Mouse (Mus musculus) ES-Bruce4 (cell line): ENCODE measurements at regions not wholly inside any gene's neighbourhood (a gene's known extent, or its start where the extent isn't known, plus 50 kb on each side); places are given as distances from the start of the nearest gene placed in this dataset.

Experiments used
- H3K27ac ChIP-seq: 2 replicates; pipeline ENCODE4 v1.5.1; 2012; ENCODE audit warnings: low read length, inconsistent platforms; ENCODE audit not compliant: insufficient read depth
- H3K27me3 ChIP-seq: 2 replicates; pipeline ENCODE4 v1.6.1; 2012; ENCODE audit warnings: mild to moderate bottlenecking, low read length, inconsistent platforms; ENCODE audit not compliant: control insufficient read depth, poor library complexity, insufficient read depth, severe bottlenecking
- H3K36me3 ChIP-seq: 2 replicates; pipeline ENCODE4 v1.6.1; 2012; ENCODE audit warnings: inconsistent platforms, mild to moderate bottlenecking, low read length, moderate library complexity; ENCODE audit not compliant: control insufficient read depth, poor library complexity, insufficient read depth, severe bottlenecking
- H3K4me1 ChIP-seq: one replicate; pipeline ENCODE4 v1.8.1; 2011; ENCODE audit warnings: low read length; ENCODE audit not compliant: control insufficient read depth, insufficient read depth
- H3K4me3 ChIP-seq: 2 replicates; pipeline ENCODE4 v1.5.1; 2011; ENCODE audit warnings: low read depth, mild to moderate bottlenecking, low read length
- H3K9ac ChIP-seq: 2 replicates; pipeline ENCODE4 v1.6.1; 2012; ENCODE audit warnings: low read depth, mild to moderate bottlenecking, inconsistent platforms; ENCODE audit not compliant: poor library complexity, severe bottlenecking
- H3K9me3 ChIP-seq: replicated peaks from 2 replicates; pipeline ENCODE4 v1.6.1; 2012; ENCODE audit warnings: mild to moderate bottlenecking, low read length, inconsistent platforms; ENCODE audit not compliant: control insufficient read depth, poor library complexity, insufficient read depth, severe bottlenecking
- CTCF ChIP-seq: IDR thresholded peaks from one replicate; pipeline ENCODE4 v1.8.1; 2011; ENCODE audit warnings: low read depth, low read length
- EP300 ChIP-seq: IDR thresholded peaks from 2 replicates; pipeline ENCODE4 v1.6.1; 2011; ENCODE audit warnings: low read depth, low read length; ENCODE audit not compliant: insufficient read depth
- POLR2A ChIP-seq: IDR thresholded peaks from one replicate; pipeline ENCODE4 v1.8.1; 2011; ENCODE audit warnings: low read length; ENCODE audit not compliant: insufficient read depth

DNA sequence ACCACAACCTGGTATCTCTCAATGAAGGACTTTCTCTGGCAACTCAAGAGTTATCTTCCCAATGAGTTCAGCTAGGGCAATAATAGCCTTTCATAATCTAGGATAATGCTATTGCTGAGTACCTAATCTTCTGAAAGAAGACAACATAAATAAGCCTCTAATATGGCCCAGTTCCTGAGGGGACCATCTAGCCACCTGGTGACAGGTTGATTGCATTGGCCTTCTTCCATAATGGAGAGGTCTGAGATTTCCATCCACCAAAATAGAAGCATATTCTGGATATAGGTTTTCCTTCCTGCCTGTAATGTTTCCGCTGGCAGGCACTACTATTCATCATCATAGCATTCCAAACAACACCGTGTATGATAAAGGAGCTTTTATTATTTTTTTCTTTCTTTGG, 1694.2 kb upstream of the Gm6569 start:
- Histone ChIP-seq H3K4me1 (no peaks in the 10 kb centered on the region), H3K9ac (no peak overlapping the region), H3K27ac (no peak overlapping the region), H3K27me3 (no peaks in the 10 kb centered on the region), H3K9me3 (no peaks in the 10 kb centered on the region; the same call in 1 of the 2 replicates), H3K36me3 (no peaks in the 10 kb centered on the region), H3K4me3 (no peak overlapping the region)
- TF ChIP-seq CTCF (no peak), EP300 (no peak), POLR2A (no peak)

DNA sequence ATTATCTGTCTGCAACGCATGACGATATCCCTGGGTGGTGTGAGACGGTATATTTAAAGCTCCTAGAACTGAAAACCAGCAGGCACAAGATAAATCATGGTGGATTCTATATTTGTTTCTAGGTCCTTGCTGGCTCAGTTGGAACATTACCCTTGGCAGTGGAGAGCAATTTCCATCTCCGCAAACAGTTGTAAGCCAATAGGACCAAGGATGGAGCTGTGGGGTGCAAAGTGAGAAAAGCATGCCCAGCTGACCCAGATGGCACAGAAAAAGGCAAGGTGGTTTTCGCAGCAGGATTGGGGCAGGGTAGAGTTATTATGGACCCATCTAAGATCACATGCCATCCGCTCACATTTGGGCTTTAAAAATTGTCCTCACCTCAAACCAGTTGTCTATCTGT, 1683.8 kb upstream of the Gm6569 start:
- Histone ChIP-seq H3K9me3 (no peaks in the 10 kb centered on the region), H3K4me1 (no peaks in the 10 kb centered on the region), H3K27ac (no peak overlapping the region), H3K27me3 (no peaks in the 10 kb centered on the region), H3K9ac (no peak overlapping the region), H3K4me3 (no peak overlapping the region), H3K36me3 (no peaks in the 10 kb centered on the region)
- TF ChIP-seq POLR2A: no peak
- TF ChIP-seq CTCF: no peak
- no peak for TF ChIP-seq EP300

DNA sequence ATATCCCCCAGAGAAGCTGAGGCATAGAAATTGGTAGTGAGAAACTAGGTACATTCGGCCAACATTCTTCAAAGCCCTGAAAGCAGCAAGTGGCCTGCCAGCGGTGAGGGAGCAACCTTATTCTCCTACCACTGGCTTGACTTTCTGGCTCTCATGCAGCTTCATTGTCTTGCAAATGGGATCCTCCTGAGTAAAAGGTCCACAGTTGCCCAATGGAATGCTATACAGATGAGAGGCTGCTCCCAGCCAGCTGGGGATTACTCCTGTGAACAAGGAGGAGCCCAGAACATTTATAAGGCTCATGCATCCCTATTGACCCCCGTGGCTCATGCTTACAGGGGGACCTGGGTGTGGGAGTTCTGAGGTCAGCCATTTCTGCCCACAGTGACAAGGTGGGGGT, 1675.9 kb upstream of the Gm6569 start:
- peaks cover 2% of the 10 kb centered on the region for H3K4me1 ChIP-seq
- H3K9me3 ChIP-seq: no peaks in the 10 kb centered on the region
- no peak for TF ChIP-seq EP300
- no peak for TF ChIP-seq POLR2A
- no peak for TF ChIP-seq CTCF
- H3K27ac ChIP-seq: no peak overlapping the region
- no peaks in the 10 kb centered on the region for H3K27me3 ChIP-seq
- H3K4me3 ChIP-seq: no peak overlapping the region
- H3K36me3 ChIP-seq: no peaks in the 10 kb centered on the region
- no peak overlapping the region for H3K9ac ChIP-seq

DNA sequence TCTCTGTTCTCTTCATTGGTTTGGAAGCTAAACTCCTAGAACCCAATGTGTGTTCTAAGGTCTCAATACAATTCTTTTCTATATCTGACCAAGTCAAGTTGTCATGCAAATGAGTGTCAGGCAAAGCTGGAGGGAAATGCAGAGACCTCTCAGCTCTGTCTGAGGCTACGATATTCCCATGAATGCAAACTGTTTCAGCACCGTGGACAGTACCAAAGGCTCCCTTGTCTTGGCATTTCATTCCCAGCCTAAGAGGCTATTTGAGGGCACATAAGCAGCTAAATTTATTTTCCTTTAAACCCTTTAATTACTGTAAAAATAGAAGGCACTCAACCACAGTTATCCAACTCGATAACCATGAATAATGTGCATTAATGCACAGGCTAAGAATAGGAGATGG, 1633.5 kb upstream of the Gm6569 start:
- Histone ChIP-seq H3K36me3 (no peaks in the 10 kb centered on the region), H3K9me3 (no peaks in the 10 kb centered on the region), H3K27ac (no peak overlapping the region), H3K9ac (no peak overlapping the region), H3K4me1 (no peaks in the 10 kb centered on the region), H3K4me3 (no peak overlapping the region), H3K27me3 (no peaks in the 10 kb centered on the region)
- TF ChIP-seq CTCF (no peak), EP300 (no peak), POLR2A (no peak)

DNA sequence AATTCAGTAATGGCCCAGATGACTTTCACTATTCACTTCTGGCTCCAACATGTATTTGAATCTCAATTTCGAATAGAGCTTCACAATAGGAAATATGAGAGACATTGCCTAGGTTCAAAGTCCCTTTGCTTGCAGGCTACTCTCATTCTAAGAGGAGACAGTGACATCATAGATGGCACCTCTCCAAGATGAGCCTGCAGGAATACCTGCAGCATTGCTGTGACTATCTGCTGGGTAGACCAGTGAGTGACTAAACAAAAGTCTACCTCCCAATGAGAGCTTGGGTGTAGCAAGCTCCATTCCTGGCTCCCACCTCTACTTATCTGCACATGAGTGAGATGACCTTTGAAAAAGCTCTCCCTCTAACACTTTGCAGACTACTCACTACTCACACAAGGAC, 1632.6 kb upstream of the Gm6569 start:
- no peaks in the 10 kb centered on the region for H3K27me3 ChIP-seq
- H3K9me3 ChIP-seq: no peaks in the 10 kb centered on the region
- H3K4me1 ChIP-seq: no peaks in the 10 kb centered on the region
- no peak overlapping the region for H3K9ac ChIP-seq
- TF ChIP-seq POLR2A (no peak), CTCF (no peak)
- H3K27ac ChIP-seq: no peak overlapping the region
- H3K36me3 ChIP-seq: no peaks in the 10 kb centered on the region
- no peak overlapping the region for H3K4me3 ChIP-seq

DNA sequence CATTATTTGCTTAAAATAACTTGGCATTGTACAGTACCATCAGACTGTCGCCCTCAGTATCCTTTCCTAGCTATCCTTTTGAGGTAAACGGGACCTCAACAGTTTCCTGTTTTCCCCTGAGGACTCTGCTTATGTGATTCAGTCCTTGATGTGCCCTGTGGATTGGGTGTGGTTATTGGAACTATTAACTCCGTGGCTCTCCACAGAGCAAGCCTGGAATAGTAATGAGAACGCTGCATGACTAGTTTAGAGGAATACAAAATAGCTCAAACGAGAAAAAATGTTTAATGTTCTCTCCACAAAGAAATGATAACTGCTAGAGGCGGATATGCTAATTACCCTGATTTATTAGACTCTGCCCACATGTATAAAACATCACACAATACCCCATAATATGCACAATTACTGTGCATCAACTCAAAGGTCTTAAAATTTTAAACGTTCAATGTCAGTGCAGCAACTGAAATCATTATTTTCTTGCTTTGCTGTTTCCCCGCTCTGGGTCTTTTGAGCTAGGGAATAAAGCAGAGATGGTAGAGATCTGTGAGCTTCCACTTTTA, 1629.0 kb upstream of the Gm6569 start:
- Histone ChIP-seq H3K27me3 (no peaks in the 10 kb centered on the region), H3K4me3 (no peak overlapping the region), H3K36me3 (no peaks in the 10 kb centered on the region), H3K9me3 (no peaks in the 10 kb centered on the region), H3K27ac (no peak overlapping the region), H3K9ac (no peak overlapping the region), H3K4me1 (no peaks in the 10 kb centered on the region)
- no peak for TF ChIP-seq CTCF
- TF ChIP-seq EP300: no peak
- no peak for TF ChIP-seq POLR2A
